Mouse (Mus musculus): ENCODE measurements at regions not wholly inside any gene's neighbourhood (a gene's known extent, or its start where the extent isn't known, plus 50 kb on each side); places are given as distances from the start of the nearest gene placed in this dataset.
"Not testable (repeated sequence)": the region's sequence is repeated elsewhere in the genome, so short reads cannot be mapped to it uniquely, and the experiment has no call there.

- DNase-seq (ENCODE audit: extremely low read depth, low read depth): no peak
These were observed 137.0 kb downstream of the Sptssa start for GRCm38 (mm10) chr12:54519370-54519769.

- DNase-seq (ENCODE audit: extremely low read depth, low read depth): no peak
These were observed 139.1 kb downstream of the Sptssa start for GRCm38 (mm10) chr12:54517265-54517664.

GRCm38 (mm10) chr12:54516463-54516862 is 139.9 kb downstream of the Sptssa start:
- DNase-seq (ENCODE audit: extremely low read depth, low read depth): no peak

GRCm38 (mm10) chr12:54516039-54516438 is 140.3 kb downstream of the Sptssa start:
- DNase-seq (ENCODE audit: extremely low read depth, low read depth): not testable (repeated sequence)

GRCm38 (mm10) chr12:54509903-54510302 is 146.5 kb downstream of the Sptssa start:
- DNase-seq (ENCODE audit: extremely low read depth, low read depth): no peak

- no peak for DNase-seq (ENCODE audit: extremely low read depth, low read depth)
These were observed 153.6 kb downstream of the Sptssa start for GRCm38 (mm10) chr12:54502775-54503174.

- DNase-seq (ENCODE audit: extremely low read depth, low read depth): no peak
These were observed 156.4 kb downstream of the Sptssa start for GRCm38 (mm10) chr12:54499963-54500362.

- no peak for DNase-seq (ENCODE audit: extremely low read depth, low read depth)
These were observed 160.5 kb downstream of the Sptssa start for GRCm38 (mm10) chr12:54495701-54496374.

GRCm38 (mm10) chr12:54494756-54495375 is 161.5 kb downstream of the Sptssa start:
- no peak for DNase-seq (ENCODE audit: extremely low read depth, low read depth)

- no peak for DNase-seq (ENCODE audit: extremely low read depth, low read depth)
These were observed 163.6 kb downstream of the Sptssa start for GRCm38 (mm10) chr12:54492737-54493136.

GRCm38 (mm10) chr12:54490460-54490859 is 165.9 kb downstream of the Sptssa start:
- no peak for DNase-seq (ENCODE audit: extremely low read depth, low read depth)

GRCm38 (mm10) chr12:54489675-54490074 is 166.7 kb downstream of the Sptssa start:
- no peak for DNase-seq (ENCODE audit: extremely low read depth, low read depth)

GRCm38 (mm10) chr12:54487689-54488088 is 168.7 kb downstream of the Sptssa start:
- no peak for DNase-seq (ENCODE audit: extremely low read depth, low read depth)

GRCm38 (mm10) chr12:54482020-54482419 is 174.4 kb downstream of the Sptssa start:
- DNase-seq (ENCODE audit: extremely low read depth, low read depth): no peak

GRCm38 (mm10) chr12:54479841-54480240 is 176.5 kb downstream of the Sptssa start:
- DNase-seq (ENCODE audit: extremely low read depth, low read depth): no peak

- DNase-seq (ENCODE audit: extremely low read depth, low read depth): no peak
These were observed 183.5 kb downstream of the Sptssa start for GRCm38 (mm10) chr12:54472881-54473280.

- DNase-seq (ENCODE audit: extremely low read depth, low read depth): no peak
These were observed 184.0 kb downstream of the Sptssa start for GRCm38 (mm10) chr12:54472407-54472806.

- DNase-seq (ENCODE audit: extremely low read depth, low read depth): no peak
These were observed 188.7 kb downstream of the Sptssa start for GRCm38 (mm10) chr12:54467635-54468034.

GRCm38 (mm10) chr12:54463806-54464205 is 192.6 kb downstream of the Sptssa start:
- no peak for DNase-seq (ENCODE audit: extremely low read depth, low read depth)

GRCm38 (mm10) chr12:54461411-54461810 is 195.0 kb downstream of the Sptssa start:
- DNase-seq (ENCODE audit: extremely low read depth, low read depth): peak; percentile 51

GRCm38 (mm10) chr12:54460135-54460523 is 196.2 kb downstream of the Sptssa start:
- DNase-seq (ENCODE audit: extremely low read depth, low read depth): no peak

GRCm38 (mm10) chr12:54459462-54460134 is 196.8 kb downstream of the Sptssa start:
- DNase-seq (ENCODE audit: extremely low read depth, low read depth): no peak

- DNase-seq (ENCODE audit: extremely low read depth, low read depth): no peak
These were observed 199.6 kb downstream of the Sptssa start for GRCm38 (mm10) chr12:54456731-54457130.
